Mouse (Mus musculus): ENCODE measurements at regions not wholly inside any gene's neighbourhood (a gene's known extent, or its start where the extent isn't known, plus 50 kb on each side); places are given as distances from the start of the nearest gene placed in this dataset.
A peak's percentile ranks its signal among the peaks of the same experiment; 100 is the strongest.
"Not testable (repeated sequence)": the region's sequence is repeated elsewhere in the genome, so short reads cannot be mapped to it uniquely, and the experiment has no call there.

DNA sequence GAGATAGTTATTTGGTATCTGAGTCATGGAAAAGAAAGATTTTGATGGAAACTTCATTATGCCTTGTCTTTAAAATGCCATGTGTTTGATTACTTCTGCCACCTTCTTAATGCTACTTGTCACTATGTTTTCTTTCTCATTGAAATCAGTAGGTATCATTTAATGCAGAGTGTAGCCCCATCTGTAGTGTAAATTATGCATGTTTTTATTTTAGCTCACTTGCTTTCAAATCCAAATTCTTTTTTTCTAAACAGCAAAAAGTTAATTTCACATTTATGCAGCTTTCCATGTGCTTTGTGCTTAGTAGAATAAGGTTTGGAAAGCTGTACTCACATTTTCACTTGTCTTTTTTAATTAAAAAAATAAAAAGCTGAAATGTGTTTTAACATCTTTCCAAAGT is 748.0 kb upstream of the Epha7 start:
- Histone ChIP-seq H3K27me3 (ENCODE audit: control insufficient read depth, insufficient read depth, low read length) (no peaks in the 10 kb centered on the region), H3K9me3 (ENCODE audit: control insufficient read depth, low read length) (no peaks in the 10 kb centered on the region), H3K4me1 (ENCODE audit: control insufficient read depth, insufficient read depth, low read length) (no peaks in the 10 kb centered on the region), H3K27ac (ENCODE audit: low read depth, low read length) (no peak overlapping the region), H3K4me3 (ENCODE audit: low read depth, low read length) (no peak overlapping the region), H3K4me2 (ENCODE audit: low read depth, low read length) (no peak overlapping the region), H3K36me3 (ENCODE audit: control insufficient read depth, insufficient read depth, low read length) (no peaks in the 10 kb centered on the region), H3K9ac (replicated peaks; ENCODE audit: low read depth, low read length) (no peak overlapping the region)
- no peak for ATAC-seq (ENCODE audit: low read depth)

DNA sequence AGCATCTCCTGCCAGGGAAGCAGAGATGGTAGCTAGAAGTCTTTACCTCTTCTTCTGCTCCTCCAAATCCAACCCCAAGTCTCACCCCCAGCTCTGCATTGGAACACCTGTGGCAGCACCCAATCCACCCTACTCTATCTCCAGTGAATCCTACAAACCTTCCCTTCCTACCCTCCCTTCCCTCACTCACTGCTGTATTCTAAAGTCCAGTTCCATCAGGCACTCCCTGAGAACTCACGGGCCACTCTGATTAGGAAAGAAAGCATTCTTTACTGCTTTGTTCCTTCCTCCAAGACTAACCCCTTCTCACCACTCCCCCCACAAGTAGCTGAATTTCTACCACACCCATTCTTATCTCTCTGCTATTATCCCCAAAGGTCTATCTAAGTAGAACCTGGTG is 747.1 kb upstream of the Epha7 start:
- Histone ChIP-seq H3K4me2 (ENCODE audit: low read depth, low read length) (no peak overlapping the region), H3K36me3 (ENCODE audit: control insufficient read depth, insufficient read depth, low read length) (no peaks in the 10 kb centered on the region), H3K27me3 (ENCODE audit: control insufficient read depth, insufficient read depth, low read length) (no peaks in the 10 kb centered on the region), H3K9me3 (ENCODE audit: control insufficient read depth, low read length) (no peaks in the 10 kb centered on the region), H3K9ac (replicated peaks; ENCODE audit: low read depth, low read length) (no peak overlapping the region), H3K4me1 (ENCODE audit: control insufficient read depth, insufficient read depth, low read length) (no peaks in the 10 kb centered on the region), H3K4me3 (ENCODE audit: low read depth, low read length) (no peak overlapping the region), H3K27ac (ENCODE audit: low read depth, low read length) (no peak overlapping the region)
- no peak for ATAC-seq (ENCODE audit: low read depth)
- WGBS: 58% methylated on average over 1 of the region's 1 CpGs

- no peaks in the 10 kb centered on the region for H3K9me3 ChIP-seq (ENCODE audit: control insufficient read depth, low read length)
- ATAC-seq (ENCODE audit: low read depth): no peak
- 83% methylated on average over 2 of the region's 2 CpGs for WGBS
- H3K4me3 ChIP-seq (ENCODE audit: low read depth, low read length): no peak overlapping the region
- H3K27me3 ChIP-seq (ENCODE audit: control insufficient read depth, insufficient read depth, low read length): no peaks in the 10 kb centered on the region
- H3K9ac ChIP-seq (replicated peaks; ENCODE audit: low read depth, low read length): no peak overlapping the region
- no peaks in the 10 kb centered on the region for H3K36me3 ChIP-seq (ENCODE audit: control insufficient read depth, insufficient read depth, low read length)
- no peak overlapping the region for H3K4me2 ChIP-seq (ENCODE audit: low read depth, low read length)
- H3K4me1 ChIP-seq (ENCODE audit: control insufficient read depth, insufficient read depth, low read length): no peaks in the 10 kb centered on the region
- no peak overlapping the region for H3K27ac ChIP-seq (ENCODE audit: low read depth, low read length)
Measured at GRCm38 (mm10) chr4:28079030-28079429, 733.9 kb upstream of the Epha7 start.

DNA sequence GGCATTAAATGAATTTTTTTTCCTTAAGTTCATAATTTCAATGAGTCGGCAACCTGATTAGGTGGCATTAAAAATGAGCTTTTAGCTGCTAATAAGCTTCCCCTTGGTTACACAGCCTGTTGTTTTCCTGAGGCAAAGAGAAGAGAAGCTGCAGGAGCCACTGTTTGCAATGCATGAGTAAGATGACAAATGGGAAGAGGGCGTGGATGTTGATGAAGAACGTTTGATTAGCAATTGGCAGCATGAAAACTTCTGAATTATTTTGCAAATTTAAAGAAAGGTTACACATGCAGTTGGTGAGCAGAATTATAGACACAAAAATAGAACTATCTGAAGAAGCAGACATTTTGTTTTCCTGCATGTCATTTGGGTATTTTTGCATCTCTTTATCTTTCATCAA is 720.1 kb upstream of the Epha7 start:
- Histone ChIP-seq H3K4me3 (ENCODE audit: low read depth, low read length) (no peak overlapping the region), H3K27me3 (ENCODE audit: control insufficient read depth, insufficient read depth, low read length) (no peaks in the 10 kb centered on the region), H3K9ac (replicated peaks; ENCODE audit: low read depth, low read length) (no peak overlapping the region), H3K4me1 (ENCODE audit: control insufficient read depth, insufficient read depth, low read length) (no peaks in the 10 kb centered on the region), H3K27ac (ENCODE audit: low read depth, low read length) (no peak overlapping the region), H3K36me3 (ENCODE audit: control insufficient read depth, insufficient read depth, low read length) (no peaks in the 10 kb centered on the region), H3K9me3 (ENCODE audit: control insufficient read depth, low read length) (no peaks in the 10 kb centered on the region), H3K4me2 (ENCODE audit: low read depth, low read length) (no peak overlapping the region)
- ATAC-seq (ENCODE audit: low read depth): no peak
- WGBS: 71% methylated on average over 3 of the region's 3 CpGs

- Histone ChIP-seq H3K9ac (replicated peaks; ENCODE audit: low read depth, low read length) (no peak overlapping the region), H3K4me2 (ENCODE audit: low read depth, low read length) (peak overlapping the region; percentile 29; the same call in 1 of the 2 replicates), H3K4me3 (ENCODE audit: low read depth, low read length) (peak overlapping the region; percentile 26), H3K27me3 (ENCODE audit: control insufficient read depth, insufficient read depth, low read length) (no peaks in the 10 kb centered on the region), H3K9me3 (ENCODE audit: control insufficient read depth, low read length) (no peaks in the 10 kb centered on the region), H3K27ac (ENCODE audit: low read depth, low read length) (no peak overlapping the region), H3K4me1 (ENCODE audit: control insufficient read depth, insufficient read depth, low read length) (no peaks in the 10 kb centered on the region), H3K36me3 (ENCODE audit: control insufficient read depth, insufficient read depth, low read length) (no peaks in the 10 kb centered on the region)
- peak; percentile 94 for ATAC-seq (ENCODE audit: low read depth)
- WGBS: 27% methylated on average over 8 of the region's 8 CpGs
Measured at GRCm38 (mm10) chr4:28143165-28143564, 669.8 kb upstream of the Epha7 start.

DNA sequence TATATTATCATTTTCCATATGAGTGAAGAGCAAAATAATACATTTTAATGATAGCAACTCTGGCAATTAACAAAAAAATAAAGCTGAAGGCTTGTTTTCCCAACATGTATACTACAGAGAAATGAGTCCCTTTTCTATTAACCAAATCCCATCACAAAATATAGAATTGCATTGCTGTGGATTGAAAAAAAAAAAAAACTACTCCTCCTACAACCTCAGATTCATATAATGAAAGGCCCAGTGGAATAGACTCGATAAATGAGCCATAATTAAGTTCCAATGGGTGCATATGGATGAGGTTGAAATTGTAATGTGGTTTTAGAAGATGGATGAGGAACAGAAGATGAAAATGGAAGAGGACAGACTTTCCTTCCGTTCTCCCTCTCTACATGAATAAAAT is 657.8 kb upstream of the Epha7 start:
- Histone ChIP-seq H3K4me2 (ENCODE audit: low read depth, low read length) (no peak overlapping the region), H3K27me3 (ENCODE audit: control insufficient read depth, insufficient read depth, low read length) (no peaks in the 10 kb centered on the region), H3K9me3 (ENCODE audit: control insufficient read depth, low read length) (no peaks in the 10 kb centered on the region), H3K4me1 (ENCODE audit: control insufficient read depth, insufficient read depth, low read length) (no peaks in the 10 kb centered on the region), H3K4me3 (ENCODE audit: low read depth, low read length) (no peak overlapping the region), H3K36me3 (ENCODE audit: control insufficient read depth, insufficient read depth, low read length) (no peaks in the 10 kb centered on the region), H3K9ac (replicated peaks; ENCODE audit: low read depth, low read length) (no peak overlapping the region), H3K27ac (ENCODE audit: low read depth, low read length) (no peak overlapping the region)
- 83% methylated on average over 2 of the region's 2 CpGs for WGBS
- no peak for ATAC-seq (ENCODE audit: low read depth)

- Histone ChIP-seq H3K9ac (replicated peaks; ENCODE audit: low read depth, low read length) (no peak overlapping the region), H3K4me1 (ENCODE audit: control insufficient read depth, insufficient read depth, low read length) (no peaks in the 10 kb centered on the region), H3K27me3 (ENCODE audit: control insufficient read depth, insufficient read depth, low read length) (no peaks in the 10 kb centered on the region), H3K4me2 (ENCODE audit: low read depth, low read length) (no peak overlapping the region), H3K27ac (ENCODE audit: low read depth, low read length) (no peak overlapping the region), H3K36me3 (ENCODE audit: control insufficient read depth, insufficient read depth, low read length) (no peaks in the 10 kb centered on the region), H3K4me3 (ENCODE audit: low read depth, low read length) (no peak overlapping the region), H3K9me3 (ENCODE audit: control insufficient read depth, low read length) (no peaks in the 10 kb centered on the region)
- peak; percentile 99 for ATAC-seq (ENCODE audit: low read depth)
- 80% methylated on average over 3 of the region's 3 CpGs for WGBS
Measured at GRCm38 (mm10) chr4:28176771-28177170, 636.2 kb upstream of the Epha7 start.

DNA sequence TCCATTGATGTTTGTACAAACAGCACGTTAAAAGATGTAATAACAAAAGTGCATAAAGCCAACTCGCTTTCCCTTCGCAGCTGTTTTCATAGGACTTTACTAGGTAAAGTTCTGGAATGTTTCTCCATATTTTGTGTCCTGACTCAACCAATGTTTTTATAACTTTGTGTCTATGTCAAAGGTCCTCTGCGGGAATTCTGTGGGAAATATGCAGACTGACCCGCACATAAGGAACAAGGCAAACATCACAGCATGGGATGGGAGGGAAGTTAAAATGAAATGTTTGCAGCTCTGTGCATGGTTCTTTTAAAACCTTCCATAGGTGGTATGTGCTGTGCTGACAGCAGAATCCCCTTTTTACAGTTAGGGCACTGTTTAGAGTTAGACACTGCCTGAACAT is 622.1 kb upstream of the Epha7 start:
- H3K4me2 ChIP-seq (ENCODE audit: low read depth, low read length): no peak overlapping the region
- no peaks in the 10 kb centered on the region for H3K9me3 ChIP-seq (ENCODE audit: control insufficient read depth, low read length)
- H3K27me3 ChIP-seq (ENCODE audit: control insufficient read depth, insufficient read depth, low read length): no peaks in the 10 kb centered on the region
- H3K9ac ChIP-seq (replicated peaks; ENCODE audit: low read depth, low read length): no peak overlapping the region
- H3K4me1 ChIP-seq (ENCODE audit: control insufficient read depth, insufficient read depth, low read length): no peaks in the 10 kb centered on the region
- ATAC-seq (ENCODE audit: low read depth): no peak
- no peaks in the 10 kb centered on the region for H3K36me3 ChIP-seq (ENCODE audit: control insufficient read depth, insufficient read depth, low read length)
- no peak overlapping the region for H3K4me3 ChIP-seq (ENCODE audit: low read depth, low read length)
- no peak overlapping the region for H3K27ac ChIP-seq (ENCODE audit: low read depth, low read length)
- 83% methylated on average over 5 of the region's 5 CpGs for WGBS

DNA sequence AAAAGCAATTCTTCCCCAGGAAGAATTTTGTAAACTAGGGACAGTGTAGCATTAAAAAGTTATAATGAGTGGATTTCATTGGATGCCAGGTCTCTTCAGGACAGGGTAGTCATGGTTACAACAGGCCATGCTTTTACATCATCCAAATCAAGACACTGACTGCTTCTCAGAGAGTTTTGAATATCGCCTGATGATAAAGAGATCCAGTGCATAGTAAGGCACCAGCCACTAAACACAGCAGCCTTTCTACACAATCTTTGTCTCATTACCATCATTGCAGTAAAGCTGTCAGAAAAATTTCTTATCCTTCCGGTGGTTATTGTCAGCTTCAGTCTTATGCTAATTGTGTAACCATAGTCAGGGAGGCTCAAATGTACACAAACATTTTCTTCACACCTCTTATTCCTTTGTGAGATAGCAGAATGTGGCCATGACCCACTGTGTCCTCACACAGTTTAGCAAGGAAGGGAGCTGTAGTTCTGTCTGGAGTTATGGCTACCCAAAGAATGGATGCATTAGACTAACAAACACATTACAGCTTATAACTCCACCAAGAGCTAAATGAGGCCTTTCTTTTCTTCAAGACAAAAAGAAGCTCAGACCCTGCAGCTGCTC is 585.2 kb upstream of the Epha7 start:
- Histone ChIP-seq H3K36me3 (ENCODE audit: control insufficient read depth, insufficient read depth, low read length) (no peaks in the 10 kb centered on the region), H3K4me3 (ENCODE audit: low read depth, low read length) (no peak overlapping the region), H3K27me3 (ENCODE audit: control insufficient read depth, insufficient read depth, low read length) (no peaks in the 10 kb centered on the region), H3K4me2 (ENCODE audit: low read depth, low read length) (no peak overlapping the region), H3K9ac (replicated peaks; ENCODE audit: low read depth, low read length) (no peak overlapping the region), H3K27ac (ENCODE audit: low read depth, low read length) (no peak overlapping the region), H3K4me1 (ENCODE audit: control insufficient read depth, insufficient read depth, low read length) (no peaks in the 10 kb centered on the region), H3K9me3 (ENCODE audit: control insufficient read depth, low read length) (no peaks in the 10 kb centered on the region)
- WGBS: 23% methylated on average over 2 of the region's 2 CpGs
- ATAC-seq (ENCODE audit: low read depth): no peak; the same call in 1 of the 2 replicates

DNA sequence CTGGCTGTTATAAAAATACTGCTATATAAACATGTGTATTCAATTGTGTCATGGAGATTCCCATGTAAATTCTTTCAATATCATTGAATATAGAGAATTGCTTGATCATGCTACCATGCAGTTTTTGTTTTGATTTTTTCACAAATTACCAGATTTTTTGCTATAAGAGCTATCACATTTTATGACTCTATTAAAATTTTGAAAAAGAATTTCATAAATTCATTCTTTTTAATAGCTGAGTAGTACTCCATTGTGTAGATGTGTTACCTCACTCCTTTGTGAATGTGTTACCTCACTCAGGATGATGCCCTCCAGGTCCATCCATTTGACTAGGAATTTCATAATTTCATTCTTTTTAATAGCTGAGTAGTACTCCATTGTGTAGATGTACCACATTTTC is 577.4 kb upstream of the Epha7 start:
- not testable (repeated sequence) for H3K4me3 ChIP-seq (ENCODE audit: low read depth, low read length); H3K4me2 ChIP-seq (ENCODE audit: low read depth, low read length); H3K9ac ChIP-seq (replicated peaks; ENCODE audit: low read depth, low read length); H3K9me3 ChIP-seq (ENCODE audit: control insufficient read depth, low read length); H3K4me1 ChIP-seq (ENCODE audit: control insufficient read depth, insufficient read depth, low read length); H3K36me3 ChIP-seq (ENCODE audit: control insufficient read depth, insufficient read depth, low read length); ATAC-seq (ENCODE audit: low read depth); H3K27me3 ChIP-seq (ENCODE audit: control insufficient read depth, insufficient read depth, low read length); H3K27ac ChIP-seq (ENCODE audit: low read depth, low read length)

All from neural tube, embryonic 14.5 days (tissue).